Mouse (Mus musculus) embryonic stem cell, embryonic (primary cell): ENCODE data around the gene Gm14124.
"Not testable (repeated sequence)": the region's sequence is repeated elsewhere in the genome, so short reads cannot be mapped to it uniquely, and the experiment has no call there.

Source experiments
- CTCF ChIA-PET, 4 experiments: fragments of 300-600 bp in 2 of 4; fragments of 350-600 bp in 2 of 4; sonication (Branson Sonifier 250); formaldehyde crosslinking; loops; one replicate each; lab custom pipeline; 2022; ENCODE audit warnings: inconsistent platforms in 2 of 4; lab: Charles Lee
- POLR2A ChIA-PET, 4 experiments: fragments of 300-600 bp in 2 of 4; fragments of 350-600 bp in 2 of 4; sonication (Branson Sonifier 250); formaldehyde crosslinking; loops; one replicate each; lab custom pipeline; 2022; ENCODE audit warnings: antibody characterized with exemption in 4 of 4, inconsistent platforms in 1 of 4; lab: Charles Lee

Gene Gm14124

GRCm38 (mm10) chr2:150257291-150257690 is at the start of gene Gm14124:
Gene Gm14124 (plus strand): TSS chr2:150257517.
- POLR2A ChIA-PET: interaction anchor here in 3 of 4 experiments (0.7 to 1.3 kb wide), 3 partner anchors 51 to 54 kb away, joined by 3 to 4 read pairs (median 4); no protein-coding TSS in a partner anchor
- CTCF ChIA-PET: interaction anchor here in 3 of 4 experiments (0.6 to 1.2 kb wide), 7 partner anchors 48 to 915 kb away, joined by 3 to 4 read pairs (median 3); partner anchors contain the start of gene Zfp345 (in 1 of the 3)

GRCm38 (mm10) chr2:150217600-150218362 is 39.5 kb upstream of the Gm14124 start, which contains the start of gene Zfp937:
Gene Zfp937 (plus strand): TSS chr2:150218073.
- POLR2A ChIA-PET: interaction anchor here in 2 of 4 experiments (1.3 to 1.5 kb wide), 2 partner anchors 234 kb away, joined by 6 to 19 read pairs; partner anchors contain the start of gene Zfp442 (in 2 of the 2)
- CTCF ChIA-PET: interaction anchor here in 1 of 4 experiments (0.7 kb wide), 1 partner anchor 234 kb away, joined by 3 read pairs; no protein-coding TSS in a partner anchor

- CTCF ChIA-PET: not testable (repeated sequence)
- POLR2A ChIA-PET: interaction anchor here in 3 of 4 experiments (1.0 to 1.5 kb wide), 3 partner anchors 233 to 442 kb away, joined by 6 to 19 read pairs (median 7); partner anchors contain the start of gene Zfp442 (in 2 of the 3)
Observed at GRCm38 (mm10) chr2:150218363-150218725, 39.0 kb upstream of the Gm14124 start.

- POLR2A ChIA-PET, CTCF ChIA-PET: not testable (repeated sequence)
Observed at GRCm38 (mm10) chr2:150223263-150223662, 34.1 kb upstream of the Gm14124 start.

- CTCF ChIA-PET: no interaction called here
- POLR2A ChIA-PET: no interaction called here
Observed at GRCm38 (mm10) chr2:150243211-150243610, 14.1 kb upstream of the Gm14124 start.

GRCm38 (mm10) chr2:150255491-150255890 is 1.8 kb upstream of the Gm14124 start, which contains the start of gene Gm21994:
Gene Gm21994 (minus strand): TSS chr2:150255591.
- POLR2A ChIA-PET, CTCF ChIA-PET: not testable (repeated sequence)

- ChIA-PET CTCF (interaction anchor here in 3 of 4 experiments (0.6 to 1.2 kb wide), 7 partner anchors 48 to 914 kb away, joined by 3 to 4 read pairs (median 3); partner anchors contain the start of gene Zfp345 (in 1 of the 3)), POLR2A (interaction anchor here in 3 of 4 experiments (0.7 to 1.3 kb wide), 3 partner anchors 52 to 54 kb away, joined by 3 to 4 read pairs (median 4); no protein-coding TSS in a partner anchor)
Observed at GRCm38 (mm10) chr2:150256861-150257260, 456 bp upstream of the Gm14124 start.

GRCm38 (mm10) chr2:150293669-150294068 is 36.4 kb downstream of the Gm14124 start:
- ChIA-PET CTCF (no interaction called here), POLR2A (interaction anchor here in 1 of 4 experiments (1.5 kb wide), 1 partner anchor 17 kb away, joined by 4 read pairs; no protein-coding TSS in a partner anchor)

- CTCF ChIA-PET: no interaction called here
Observed at GRCm38 (mm10) chr2:150299096-150299495, 41.8 kb downstream of the Gm14124 start.

GRCm38 (mm10) chr2:150307183-150307773 is 50.0 kb downstream of the Gm14124 start:
- ChIA-PET CTCF (no interaction called here), POLR2A (interaction anchor here in 1 of 4 experiments (1.2 kb wide), 1 partner anchor 55 kb away, joined by 3 read pairs; the partner anchor contains the start of gene 3300002I08Rik)

More at GRCm38 (mm10) chr2:150299096-150299495, 41.8 kb downstream of the Gm14124 start:
- POLR2A ChIA-PET: interaction anchor here in 2 of 4 experiments (0.7 kb wide), 2 partner anchors 12 to 485 kb away, joined by 3 to 5 read pairs; no protein-coding TSS in a partner anchor

GRCm38 (mm10) chr2:150310952-150311884 is 53.9 kb downstream of the Gm14124 start:
- ChIA-PET CTCF (interaction anchor here in 3 of 4 experiments (0.6 to 1.4 kb wide), 7 partner anchors 15 to 438 kb away, joined by 3 to 6 read pairs (median 4); partner anchors contain the start of genes Gm14124 (in 2 of the 3), 3300002I08Rik (in 1 of the 3), Entpd6 (in 1 of the 3) and Gm14139 (in 1 of the 3)), POLR2A (interaction anchor here (0.6 to 1.9 kb wide), 33 partner anchors 8 to 1673 kb away, joined by 3 to 46 read pairs (median 4); partner anchors contain the start of genes 3300002I08Rik (in 4 of the 4), Gm14124 (in 2 of the 4), Zfp442 (in 2 of the 4) and Abhd12 (in 1 of the 4))

- POLR2A ChIA-PET: interaction anchor here in 1 of 4 experiments (0.6 kb wide), 1 partner anchor 1311 kb away, joined by 6 read pairs; no protein-coding TSS in a partner anchor
- CTCF ChIA-PET: no interaction called here
Observed at GRCm38 (mm10) chr2:150316140-150316539, 58.8 kb downstream of the Gm14124 start.

- CTCF ChIA-PET: no interaction called here
- POLR2A ChIA-PET: interaction anchor here in 2 of 4 experiments (0.8 to 1.7 kb wide), 4 partner anchors 8 to 44 kb away, joined by 3 to 5 read pairs (median 4); partner anchors contain the start of gene 3300002I08Rik (in 1 of the 2)
Observed at GRCm38 (mm10) chr2:150318973-150319372, 61.7 kb downstream of the Gm14124 start.
